Mouse (Mus musculus): ENCODE measurements around the gene Pafah1b1.

The Pafah1b1 gene

GRCm38 (mm10) chr11:74724235-74724791, at the start of gene Pafah1b1:
Gene Pafah1b1 (minus strand): TSS chr11:74724670.
- peak; percentile 99 for DNase-seq (ENCODE audit: inconsistent ontology term)

- DNase-seq (ENCODE audit: inconsistent ontology term), result no peak
These were observed 47.9 kb upstream of the Pafah1b1 start for GRCm38 (mm10) chr11:74772386-74772785.

- DNase-seq (ENCODE audit: inconsistent ontology term), result no peak
These were observed 47.2 kb upstream of the Pafah1b1 start for GRCm38 (mm10) chr11:74771650-74772049.

- DNase-seq (ENCODE audit: inconsistent ontology term), result no peak
These were observed 46.8 kb upstream of the Pafah1b1 start for GRCm38 (mm10) chr11:74771234-74771633.

GRCm38 (mm10) chr11:74770595-74771207, 46.2 kb upstream of the Pafah1b1 start, which contains the start of gene Mettl16:
Gene Mettl16 (plus strand): TSS chr11:74770830.
- peak; percentile 97 for DNase-seq (ENCODE audit: inconsistent ontology term)

GRCm38 (mm10) chr11:74770037-74770436, 45.6 kb upstream of the Pafah1b1 start:
- DNase-seq (ENCODE audit: inconsistent ontology term), result no peak

- no peak for DNase-seq (ENCODE audit: inconsistent ontology term)
These were observed 43.6 kb upstream of the Pafah1b1 start for GRCm38 (mm10) chr11:74768045-74768444.

- DNase-seq (ENCODE audit: inconsistent ontology term), result no peak
These were observed 43.0 kb upstream of the Pafah1b1 start for GRCm38 (mm10) chr11:74767469-74767868.

GRCm38 (mm10) chr11:74763960-74764625, 39.6 kb upstream of the Pafah1b1 start:
- DNase-seq (ENCODE audit: inconsistent ontology term), result peak; percentile 79

- no peak for DNase-seq (ENCODE audit: inconsistent ontology term)
These were observed 36.7 kb upstream of the Pafah1b1 start for GRCm38 (mm10) chr11:74761011-74761705.

- no peak for DNase-seq (ENCODE audit: inconsistent ontology term)
These were observed 32.2 kb upstream of the Pafah1b1 start for GRCm38 (mm10) chr11:74756631-74757030.

- peak; percentile 14 for DNase-seq (ENCODE audit: inconsistent ontology term)
These were observed 27.0 kb upstream of the Pafah1b1 start for GRCm38 (mm10) chr11:74751352-74752066.

- DNase-seq (ENCODE audit: inconsistent ontology term), result no peak
These were observed 26.3 kb upstream of the Pafah1b1 start for GRCm38 (mm10) chr11:74750662-74751351.

- no peak for DNase-seq (ENCODE audit: inconsistent ontology term)
These were observed 24.8 kb upstream of the Pafah1b1 start for GRCm38 (mm10) chr11:74749241-74749640.

GRCm38 (mm10) chr11:74748022-74748421, 23.6 kb upstream of the Pafah1b1 start:
- peak; percentile 49 for DNase-seq (ENCODE audit: inconsistent ontology term)

GRCm38 (mm10) chr11:74737861-74738260, 13.4 kb upstream of the Pafah1b1 start:
- DNase-seq (ENCODE audit: inconsistent ontology term), result no peak

- peak; percentile 11 for DNase-seq (ENCODE audit: inconsistent ontology term)
These were observed 10.4 kb upstream of the Pafah1b1 start for GRCm38 (mm10) chr11:74734917-74735316.

- no peak for DNase-seq (ENCODE audit: inconsistent ontology term)
These were observed 711 bp upstream of the Pafah1b1 start for GRCm38 (mm10) chr11:74725181-74725580.

- peak; percentile 97 for DNase-seq (ENCODE audit: inconsistent ontology term)
These were observed 874 bp downstream of the Pafah1b1 start for GRCm38 (mm10) chr11:74723357-74724234.

- DNase-seq (ENCODE audit: inconsistent ontology term), result no peak
These were observed 2.5 kb downstream of the Pafah1b1 start for GRCm38 (mm10) chr11:74721971-74722370.

Data from Muller cell, postnatal 12 days (primary cell).